Mouse (Mus musculus): ENCODE results near the gene Slc12a4. TPM values are rescaled to one million over a fixed set of nuclear protein-coding genes. Genes with fewer than 3 reads are reported as not detected.

Gene Slc12a4
- polyA plus RNA-seq, 1 experiment from 2014 or later, result 19.4 TPM

DNA sequence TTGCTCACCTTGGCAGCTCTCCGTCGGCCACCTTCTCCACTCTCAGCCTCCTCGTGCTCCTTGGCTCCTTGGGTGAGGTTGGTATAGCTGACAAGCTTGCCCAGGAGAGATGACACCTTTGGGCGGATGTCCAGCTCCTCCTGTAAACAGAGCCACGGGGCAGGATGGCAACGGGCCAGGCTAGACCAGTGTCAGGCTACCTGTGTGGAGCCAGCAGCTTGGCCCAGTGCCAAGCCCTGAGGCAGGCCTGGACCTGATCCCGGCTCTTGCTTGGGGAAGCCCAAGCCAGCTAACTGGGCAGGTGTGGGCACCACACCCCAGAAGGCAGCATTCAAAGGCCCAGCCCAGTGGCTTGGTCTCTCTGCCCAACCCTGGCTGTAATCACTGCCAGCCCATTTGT is 6.5 kb downstream of the Slc12a4 start:
- H3K27ac ChIP-seq (ENCODE audit: low read length), result no peak overlapping the region
- 0 out of 2 replicates have a peak, but pooled peaks cover 4% of the 10 kb centered on the region for H3K36me3 ChIP-seq (ENCODE audit: control insufficient read depth, insufficient read depth, low read length)
- 72% methylated on average over 7 of the region's 7 CpGs for WGBS
- ATAC-seq, result peak; percentile 53; the same call in 1 of the 2 replicates
- no peak overlapping the region for H3K4me3 ChIP-seq (ENCODE audit: low read length)
- H3K9ac ChIP-seq (ENCODE audit: low read depth, low read length), result no peak overlapping the region
- H3K4me2 ChIP-seq (ENCODE audit: low read depth, low read length), result no peak overlapping the region
- no peaks in the 10 kb centered on the region for H3K9me3 ChIP-seq (ENCODE audit: control insufficient read depth, low read length)
- H3K27me3 ChIP-seq (replicated peaks; ENCODE audit: control insufficient read depth, insufficient read depth, low read length), result no peaks in the 10 kb centered on the region
- H3K4me1 ChIP-seq (ENCODE audit: control insufficient read depth, insufficient read depth, low read length), result no peaks in the 10 kb centered on the region; the same call in 1 of the 2 replicates

DNA sequence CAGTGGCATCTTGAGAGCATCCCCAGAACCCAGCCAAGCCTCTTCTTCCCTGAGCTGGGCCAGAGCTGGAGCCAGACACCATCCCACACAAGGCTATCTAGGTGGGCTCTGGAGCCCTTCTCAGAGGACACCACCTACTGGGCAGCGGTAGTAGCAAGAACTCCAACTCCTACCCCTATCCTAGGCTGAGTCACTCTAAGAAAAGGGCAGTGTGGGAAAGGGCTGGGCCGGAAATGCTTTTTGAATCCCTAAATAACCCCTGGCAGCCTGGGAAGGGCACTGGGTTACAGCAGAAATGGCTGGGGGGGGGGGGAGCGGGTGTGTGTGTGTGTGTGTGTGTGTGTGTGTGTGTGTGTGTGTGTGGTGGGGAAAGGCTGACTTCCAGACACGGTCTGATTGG is 8.1 kb downstream of the Slc12a4 start:
- H3K27ac ChIP-seq (ENCODE audit: low read length), result no peak overlapping the region
- 0 out of 2 replicates have a peak, but pooled peaks cover 4% of the 10 kb centered on the region for H3K36me3 ChIP-seq (ENCODE audit: control insufficient read depth, insufficient read depth, low read length)
- H3K4me1 ChIP-seq (ENCODE audit: control insufficient read depth, insufficient read depth, low read length), result no peaks in the 10 kb centered on the region; the same call in 1 of the 2 replicates
- H3K4me3 ChIP-seq (ENCODE audit: low read length), result no peak overlapping the region
- no peak overlapping the region for H3K4me2 ChIP-seq (ENCODE audit: low read depth, low read length)
- no peaks in the 10 kb centered on the region for H3K9me3 ChIP-seq (ENCODE audit: control insufficient read depth, low read length)
- 52% methylated on average over 3 of the region's 4 CpGs for WGBS
- no peaks in the 10 kb centered on the region for H3K27me3 ChIP-seq (replicated peaks; ENCODE audit: control insufficient read depth, insufficient read depth, low read length)
- no peak overlapping the region for H3K9ac ChIP-seq (ENCODE audit: low read depth, low read length)
- ATAC-seq, result no peak

DNA sequence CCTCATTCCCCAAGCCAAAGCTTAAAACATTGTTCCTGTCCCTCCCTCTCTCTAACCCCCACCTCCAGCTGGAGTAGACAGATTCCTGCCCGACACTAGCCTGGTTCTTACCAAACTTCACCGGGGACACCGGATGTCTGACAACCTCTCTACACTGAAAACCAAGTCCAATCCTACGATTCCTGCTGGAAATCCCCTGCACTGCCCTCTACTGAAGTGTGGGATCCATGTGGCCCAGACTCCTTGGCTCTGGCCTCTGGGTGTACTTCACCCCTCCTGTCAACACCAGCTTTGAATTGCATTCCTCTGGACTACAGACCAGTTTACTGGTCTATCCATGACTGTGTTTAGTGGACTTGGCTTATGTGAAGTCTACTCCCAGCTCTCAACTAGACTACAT is 9.3 kb downstream of the Slc12a4 start:
- no peak for ATAC-seq
- H3K27ac ChIP-seq (ENCODE audit: low read length), result no peak overlapping the region
- H3K27me3 ChIP-seq (replicated peaks; ENCODE audit: control insufficient read depth, insufficient read depth, low read length), result no peaks in the 10 kb centered on the region
- no peak overlapping the region for H3K4me3 ChIP-seq (ENCODE audit: low read length)
- H3K9ac ChIP-seq (ENCODE audit: low read depth, low read length), result no peak overlapping the region
- no peaks in the 10 kb centered on the region for H3K9me3 ChIP-seq (ENCODE audit: control insufficient read depth, low read length)
- no peak overlapping the region for H3K4me2 ChIP-seq (ENCODE audit: low read depth, low read length)
- WGBS, result 92% methylated on average over 4 of the region's 4 CpGs
- H3K36me3 ChIP-seq (ENCODE audit: control insufficient read depth, insufficient read depth, low read length), result 0 out of 2 replicates have a peak, but pooled peaks cover 7% of the 10 kb centered on the region
- no peaks in the 10 kb centered on the region; the same call in 1 of the 2 replicates for H3K4me1 ChIP-seq (ENCODE audit: control insufficient read depth, insufficient read depth, low read length)

DNA sequence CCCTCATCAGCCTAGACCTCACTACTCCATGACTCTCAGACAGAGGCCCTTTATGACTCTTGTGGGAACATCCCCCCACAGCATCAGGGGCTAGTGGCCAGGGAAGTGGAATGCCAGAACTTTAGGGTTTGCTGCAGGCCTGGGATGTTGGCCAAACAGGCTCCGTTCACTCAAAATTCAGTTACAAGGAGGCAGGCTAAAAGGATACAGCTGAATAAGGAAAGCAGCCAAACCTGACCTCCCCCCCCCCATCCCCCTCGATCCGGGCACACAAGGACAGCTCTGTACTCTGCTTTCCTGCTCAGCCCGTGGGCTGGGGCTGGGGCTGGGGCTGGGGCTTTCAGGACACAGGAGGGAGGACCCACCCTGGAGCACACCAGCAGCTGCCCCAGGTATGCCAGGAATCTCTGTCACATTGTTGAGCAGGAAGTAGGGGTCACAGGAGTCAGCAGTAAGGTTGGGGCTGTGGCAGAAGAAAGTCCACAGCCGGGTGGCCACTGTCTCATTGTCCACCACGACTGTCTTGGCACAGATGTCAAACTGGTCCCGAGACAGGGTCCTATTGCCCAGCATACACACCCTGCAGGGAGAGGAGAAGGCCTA is 14.7 kb downstream of the Slc12a4 start:
- 29% methylated on average over 7 of the region's 7 CpGs for WGBS
- no peak overlapping the region for H3K4me2 ChIP-seq (ENCODE audit: low read depth, low read length)
- no peaks in the 10 kb centered on the region for H3K27me3 ChIP-seq (replicated peaks; ENCODE audit: control insufficient read depth, insufficient read depth, low read length)
- peaks cover 9% of the 10 kb centered on the region; the same call in 1 of the 2 replicates for H3K4me1 ChIP-seq (ENCODE audit: control insufficient read depth, insufficient read depth, low read length)
- H3K36me3 ChIP-seq (ENCODE audit: control insufficient read depth, insufficient read depth, low read length), result peaks cover 10% of the 10 kb centered on the region; the same call in 1 of the 2 replicates
- H3K9me3 ChIP-seq (ENCODE audit: control insufficient read depth, low read length), result no peaks in the 10 kb centered on the region
- H3K9ac ChIP-seq (ENCODE audit: low read depth, low read length), result no peak overlapping the region
- peak; percentile 55 for ATAC-seq
- no peak overlapping the region for H3K27ac ChIP-seq (ENCODE audit: low read length)
- H3K4me3 ChIP-seq (ENCODE audit: low read length), result no peak overlapping the region

DNA sequence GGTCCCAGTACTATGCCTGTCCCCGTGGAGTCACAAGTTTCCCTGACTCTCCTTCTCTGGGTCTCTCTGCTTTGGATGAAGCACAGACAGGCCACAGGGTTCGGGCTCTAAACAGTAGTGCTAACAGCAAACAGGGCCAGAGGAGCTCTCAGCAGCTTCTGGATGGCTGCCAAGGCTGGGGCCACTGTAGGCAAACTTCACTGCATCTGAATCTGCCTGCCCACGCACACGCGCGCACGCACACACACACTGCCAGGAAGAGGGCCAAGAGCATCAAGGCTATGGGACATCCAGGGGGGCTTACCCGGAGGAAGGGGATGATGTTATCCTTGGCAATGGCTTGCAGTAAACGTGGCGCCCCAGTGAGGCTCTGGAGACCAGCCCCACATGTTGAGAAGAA is 16.5 kb downstream of the Slc12a4 start:
- Histone ChIP-seq H3K9me3 (ENCODE audit: control insufficient read depth, low read length) (no peaks in the 10 kb centered on the region), H3K36me3 (ENCODE audit: control insufficient read depth, insufficient read depth, low read length) (peaks cover 6% of the 10 kb centered on the region; the same call in 1 of the 2 replicates), H3K4me2 (ENCODE audit: low read depth, low read length) (no peak overlapping the region), H3K27me3 (replicated peaks; ENCODE audit: control insufficient read depth, insufficient read depth, low read length) (no peaks in the 10 kb centered on the region), H3K27ac (ENCODE audit: low read length) (no peak overlapping the region), H3K4me3 (ENCODE audit: low read length) (no peak overlapping the region), H3K9ac (ENCODE audit: low read depth, low read length) (no peak overlapping the region), H3K4me1 (ENCODE audit: control insufficient read depth, insufficient read depth, low read length) (peaks cover 9% of the 10 kb centered on the region; the same call in 1 of the 2 replicates)
- WGBS, result 60% methylated on average over 10 of the region's 10 CpGs
- peak; percentile 49 for ATAC-seq

DNA sequence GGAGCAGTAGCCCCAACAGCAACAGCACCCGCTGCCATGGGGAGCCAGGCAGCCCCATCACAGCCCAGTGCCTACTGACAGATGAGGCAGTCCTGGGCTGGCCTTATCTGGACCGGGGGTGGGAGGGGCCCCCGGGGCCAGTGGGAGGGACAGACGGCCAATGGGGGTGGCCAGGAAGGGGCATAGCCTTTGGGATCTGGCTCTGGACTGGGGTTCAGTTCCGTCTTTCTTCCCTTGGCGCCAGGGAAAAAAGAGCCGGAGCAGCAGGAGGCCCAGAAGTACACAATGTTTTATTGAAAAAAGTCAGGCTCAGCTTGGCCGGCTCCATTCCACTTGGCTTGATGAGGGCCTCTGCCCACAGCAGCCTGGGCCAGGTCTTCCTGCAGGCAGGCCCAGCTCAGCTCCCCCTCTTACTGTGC is 22.6 kb downstream of the Slc12a4 start, which contains the start of gene Lcat:
Lcat (minus strand) TSS at position 62 of the 419 bp plus-strand sequence.
- no peaks in the 10 kb centered on the region for H3K27me3 ChIP-seq (replicated peaks; ENCODE audit: control insufficient read depth, insufficient read depth, low read length)
- H3K4me1 ChIP-seq (ENCODE audit: control insufficient read depth, insufficient read depth, low read length), result peaks cover 4% of the 10 kb centered on the region; the same call in 1 of the 2 replicates
- no peak within 1 kb of the TSS for H3K27ac ChIP-seq (ENCODE audit: low read length)
- H3K9ac ChIP-seq (ENCODE audit: low read depth, low read length), result no peak within 1 kb of the TSS
- 86% methylated on average over 8 of the region's 8 CpGs for WGBS
- no peak within 1 kb of the TSS for H3K4me3 ChIP-seq (ENCODE audit: low read length)
- H3K36me3 ChIP-seq (ENCODE audit: control insufficient read depth, insufficient read depth, low read length), result peaks cover 5% of the 10 kb centered on the region; the same call in 1 of the 2 replicates
- H3K9me3 ChIP-seq (ENCODE audit: control insufficient read depth, low read length), result no peaks in the 10 kb centered on the region
- no peak for ATAC-seq
- no peak within 1 kb of the TSS for H3K4me2 ChIP-seq (ENCODE audit: low read depth, low read length)

DNA sequence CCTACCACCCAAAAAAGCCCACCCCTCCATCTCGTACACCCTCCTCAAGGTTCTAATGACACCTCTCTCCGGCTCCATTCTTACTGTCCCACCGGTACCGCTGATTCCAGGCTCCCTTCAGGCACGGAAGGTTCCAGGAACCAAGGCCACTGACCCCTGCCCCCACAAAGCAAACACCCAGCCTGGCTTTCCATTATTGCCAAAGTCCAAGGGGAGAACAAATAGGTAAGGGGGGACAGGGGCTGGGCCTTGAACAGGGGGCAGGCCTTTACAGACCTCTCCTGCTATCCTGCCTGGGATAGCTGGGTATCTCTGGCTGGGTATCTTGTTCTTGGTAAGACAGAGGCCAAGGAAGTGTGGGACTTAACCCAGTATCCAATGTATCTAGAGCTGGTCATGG is 23.4 kb downstream of the Slc12a4 start:
- Histone ChIP-seq H3K4me3 (ENCODE audit: low read length) (no peak overlapping the region), H3K36me3 (ENCODE audit: control insufficient read depth, insufficient read depth, low read length) (peaks cover 5% of the 10 kb centered on the region; the same call in 1 of the 2 replicates), H3K27me3 (replicated peaks; ENCODE audit: control insufficient read depth, insufficient read depth, low read length) (no peaks in the 10 kb centered on the region), H3K4me1 (ENCODE audit: control insufficient read depth, insufficient read depth, low read length) (peaks cover 8% of the 10 kb centered on the region; the same call in 1 of the 2 replicates), H3K4me2 (ENCODE audit: low read depth, low read length) (no peak overlapping the region), H3K9ac (ENCODE audit: low read depth, low read length) (no peak overlapping the region), H3K27ac (ENCODE audit: low read length) (no peak overlapping the region), H3K9me3 (ENCODE audit: control insufficient read depth, low read length) (no peaks in the 10 kb centered on the region)
- 91% methylated on average over 5 of the region's 5 CpGs for WGBS
- ATAC-seq, result no peak

DNA sequence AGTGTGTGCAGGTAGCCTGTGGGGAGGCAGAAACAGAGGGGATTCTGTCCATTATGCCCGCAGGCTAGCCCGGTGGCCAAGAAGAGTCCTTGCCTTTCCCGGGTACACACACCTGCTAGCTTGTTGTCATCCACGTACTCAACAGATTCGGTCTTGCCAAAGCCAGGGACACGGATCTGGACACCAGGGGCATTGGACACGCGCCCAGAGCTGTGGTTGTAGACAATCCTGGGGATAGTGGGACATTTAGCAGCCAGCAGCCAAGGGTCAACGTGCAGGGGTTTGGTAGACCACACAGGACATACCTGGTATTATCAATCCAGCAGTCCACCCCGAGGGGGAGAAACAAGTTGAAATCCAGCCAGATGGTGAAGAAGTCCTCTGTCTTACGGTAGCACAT is 23.9 kb downstream of the Slc12a4 start:
- no peak overlapping the region for H3K4me3 ChIP-seq (ENCODE audit: low read length)
- WGBS, result 91% methylated on average over 11 of the region's 11 CpGs
- peaks cover 5% of the 10 kb centered on the region; the same call in 1 of the 2 replicates for H3K36me3 ChIP-seq (ENCODE audit: control insufficient read depth, insufficient read depth, low read length)
- no peaks in the 10 kb centered on the region for H3K27me3 ChIP-seq (replicated peaks; ENCODE audit: control insufficient read depth, insufficient read depth, low read length)
- no peaks in the 10 kb centered on the region for H3K9me3 ChIP-seq (ENCODE audit: control insufficient read depth, low read length)
- H3K9ac ChIP-seq (ENCODE audit: low read depth, low read length), result no peak overlapping the region
- peaks cover 8% of the 10 kb centered on the region; the same call in 1 of the 2 replicates for H3K4me1 ChIP-seq (ENCODE audit: control insufficient read depth, insufficient read depth, low read length)
- H3K27ac ChIP-seq (ENCODE audit: low read length), result no peak overlapping the region
- ATAC-seq, result no peak
- H3K4me2 ChIP-seq (ENCODE audit: low read depth, low read length), result no peak overlapping the region

DNA sequence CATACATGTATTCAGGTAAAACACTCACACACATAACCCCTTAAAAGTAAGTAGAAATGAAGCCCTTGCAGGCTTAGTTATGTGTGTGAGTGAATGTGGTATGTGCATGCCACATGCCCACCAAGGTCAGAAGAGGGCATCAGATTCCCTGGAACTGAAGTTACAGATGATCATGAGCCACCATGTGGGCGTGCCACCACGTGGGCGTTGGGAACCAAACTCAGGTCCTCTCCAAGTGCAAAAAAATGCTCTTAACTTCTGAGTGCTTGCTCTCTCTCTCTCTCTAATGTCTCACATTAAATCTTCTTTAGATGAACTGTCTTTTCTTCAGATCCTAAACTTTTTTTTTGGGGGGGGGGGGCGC is 27.6 kb downstream of the Slc12a4 start, which contains the start of gene Psmb10:
Psmb10 (minus strand) TSS at position 139 of the 364 bp plus-strand sequence.
- Histone ChIP-seq H3K4me2 (ENCODE audit: low read depth, low read length) (peak within 1 kb of the TSS; percentile 80), H3K9me3 (ENCODE audit: control insufficient read depth, low read length) (no peaks in the 10 kb centered on the region), H3K9ac (ENCODE audit: low read depth, low read length) (peak within 1 kb of the TSS; percentile 87), H3K27ac (ENCODE audit: low read length) (peak within 1 kb of the TSS; percentile 85), H3K36me3 (ENCODE audit: control insufficient read depth, insufficient read depth, low read length) (0 out of 2 replicates have a peak, but pooled peaks cover 5% of the 10 kb centered on the region), H3K4me1 (ENCODE audit: control insufficient read depth, insufficient read depth, low read length) (peaks cover 16% of the 10 kb centered on the region), H3K27me3 (replicated peaks; ENCODE audit: control insufficient read depth, insufficient read depth, low read length) (no peaks in the 10 kb centered on the region), H3K4me3 (ENCODE audit: low read length) (peak within 1 kb of the TSS; percentile 89)
- WGBS, result 27% methylated on average over 4 of the region's 4 CpGs
- peak; percentile 9; the same call in 1 of the 2 replicates for ATAC-seq

Data from intestine, embryonic 16.5 days (tissue).